25 mouse cellular contexts compared by ENCODE assay signal in genomic region chr4:138530011-138530410, GRCm38 (mm10).
A peak's percentile ranks its signal among the peaks of the same experiment; 100 is the strongest.
DNase-seq lines count a peak whose midpoint lies in the region; ATAC-seq and TF ChIP-seq lines count a peak whose summit lies in the region.
"Had no signal": no experiment of that assay in that cellular context is flagged by ENCODE, and none has a peak within 500 bp of the region (broad histone marks: within the 10 kb centered on the region; RNA-seq: fewer than 3 reads in every experiment).

No protein-coding gene starts in this region.

- WGBS in forebrain, postnatal 0 days: 62% methylated on average over 6 of the region's 6 CpGs
- WGBS in forebrain, embryonic 16.5 days: 73% methylated on average over 6 of the region's 6 CpGs

- TF ChIP-seq CTCF in forebrain, postnatal 0 days (IDR thresholded peaks at IDR 0.05; ENCODE audit: low read depth): no peak
- TF ChIP-seq CTCF in left cerebral cortex, adult 2 months (IDR thresholded peaks at IDR 0.05): no peak

- peak; percentile 62 for ATAC-seq in forebrain, postnatal 0 days
- ATAC-seq in forebrain, embryonic 16.5 days: no peak
- ATAC-seq: activated CD4-positive, CD25-positive, alpha-beta regulatory T cell, adult 4 months; forebrain, embryonic 14.5 days; hindbrain, embryonic 16.5 days had no signal

- H3K4me2 ChIP-seq in forebrain, postnatal 0 days (ENCODE audit: low read depth): no peak overlapping the region
- no peak overlapping the region for H3K4me2 ChIP-seq in forebrain, embryonic 16.5 days (ENCODE audit: low read length)
- H3K4me2 ChIP-seq: embryonic facial prominence, embryonic 12.5 days; embryonic facial prominence, embryonic 15.5 days; heart, embryonic 12.5 days; heart, embryonic 15.5 days; hindbrain, embryonic 13.5 days had no signal

- no peaks in the 10 kb centered on the region for H3K9me3 ChIP-seq in forebrain, postnatal 0 days (ENCODE audit: low read length)
- H3K9me3 ChIP-seq in forebrain, embryonic 16.5 days (ENCODE audit: control insufficient read depth, low read length): no peaks in the 10 kb centered on the region
- H3K9me3 ChIP-seq: embryonic facial prominence, embryonic 15.5 days; heart, embryonic 15.5 days; hindbrain, embryonic 13.5 days had no signal

- H3K4me1 ChIP-seq in forebrain, postnatal 0 days (ENCODE audit: insufficient read depth): no peaks in the 10 kb centered on the region
- no peaks in the 10 kb centered on the region for H3K4me1 ChIP-seq in forebrain, embryonic 16.5 days (replicated peaks; ENCODE audit: control insufficient read depth, insufficient read depth, low read length)
- H3K4me1 ChIP-seq: embryonic facial prominence, embryonic 12.5 days; embryonic facial prominence, embryonic 15.5 days; heart, embryonic 12.5 days; heart, embryonic 15.5 days; hindbrain, embryonic 13.5 days had no signal

- peak overlapping the region; percentile 54; the same call in 1 of the 2 replicates for H3K27ac ChIP-seq in forebrain, postnatal 0 days (ENCODE audit: low read depth, low read length)
- no peak overlapping the region for H3K27ac ChIP-seq in forebrain, embryonic 16.5 days (ENCODE audit: low read length)
- peak overlapping the region; percentile 71 for H3K27ac ChIP-seq in left cerebral cortex, adult 2 months
- H3K27ac ChIP-seq: embryonic facial prominence, embryonic 12.5 days; embryonic facial prominence, embryonic 15.5 days; heart, embryonic 15.5 days; hindbrain, embryonic 10.5 days; hindbrain, embryonic 13.5 days had no signal

- H3K36me3 ChIP-seq in forebrain, postnatal 0 days (ENCODE audit: insufficient read depth): no peaks in the 10 kb centered on the region
- no peaks in the 10 kb centered on the region for H3K36me3 ChIP-seq in forebrain, embryonic 16.5 days (ENCODE audit: control insufficient read depth, insufficient read depth)
- H3K36me3 ChIP-seq: embryonic facial prominence, embryonic 12.5 days; embryonic facial prominence, embryonic 15.5 days; heart, embryonic 12.5 days; heart, embryonic 15.5 days; hindbrain, embryonic 10.5 days; hindbrain, embryonic 13.5 days had no signal

- intact Hi-C loops in left cerebral cortex, adult 2 months (cut with DNase I): no loop called here

- DNase-seq in forebrain, postnatal 0 days: peak; percentile 47
- no peak for DNase-seq in left cerebral cortex, adult 2 months (ENCODE audit: extremely low spot score in 1 of 2, low spot score in 2 of 2)
- DNase-seq in left cerebral cortex, adult 11 months (ENCODE audit: low spot score): no peak
- DNase-seq in right cerebral cortex, postnatal 25 days: peak; percentile 53
- DNase-seq in right cerebral cortex, postnatal 4 days: no peak
- no peak for DNase-seq in thymus, postnatal 0 days (ENCODE audit: low spot score)
- DNase-seq: adrenal gland, adult 8-10 months; adrenal gland, postnatal 25 days; cerebellum, adult 18-20 months; cerebellum, adult 9-10 months; cerebellum, postnatal 14 days; gastrocnemius, postnatal 25 days; heart, adult 18-20 months; heart, postnatal 10 days; heart, postnatal 36 days had no signal

- no peak overlapping the region for H3K4me3 ChIP-seq in forebrain, postnatal 0 days (ENCODE audit: low read depth, low read length)
- no peak overlapping the region for H3K4me3 ChIP-seq in forebrain, embryonic 16.5 days (replicated peaks; ENCODE audit: low read length)
- no peak overlapping the region for H3K4me3 ChIP-seq in left cerebral cortex, adult 2 months
- H3K4me3 ChIP-seq: embryonic facial prominence, embryonic 12.5 days; embryonic facial prominence, embryonic 15.5 days; heart, embryonic 12.5 days; heart, embryonic 15.5 days; hindbrain, embryonic 10.5 days; hindbrain, embryonic 13.5 days had no signal

- no peak overlapping the region for H3K9ac ChIP-seq in forebrain, postnatal 0 days
- no peak overlapping the region for H3K9ac ChIP-seq in forebrain, embryonic 16.5 days (replicated peaks; ENCODE audit: low read depth, low read length)
- H3K9ac ChIP-seq: embryonic facial prominence, embryonic 12.5 days; embryonic facial prominence, embryonic 15.5 days; heart, embryonic 12.5 days; heart, embryonic 15.5 days; hindbrain, embryonic 13.5 days had no signal

- no peaks in the 10 kb centered on the region for H3K27me3 ChIP-seq in forebrain, postnatal 0 days (ENCODE audit: insufficient read depth, low read length)
- H3K27me3 ChIP-seq in forebrain, embryonic 16.5 days (replicated peaks; ENCODE audit: control insufficient read depth, insufficient read depth, low read length): no peaks in the 10 kb centered on the region
- H3K27me3 ChIP-seq: embryonic facial prominence, embryonic 12.5 days; hindbrain, embryonic 13.5 days had no signal

Comparison
In these comparisons a context has a peak if more than half of its experiments do, and no peak if none do; other contexts are left out.
1. DNase-seq: peak in forebrain, postnatal 0 days (single experiment) and right cerebral cortex, postnatal 25 days (single experiment); none in left cerebral cortex, adult 2 months (0 of 2), left cerebral cortex, adult 11 months (single experiment), right cerebral cortex, postnatal 4 days (single experiment) and thymus, postnatal 0 days (single experiment).